Mouse (Mus musculus) ES-E14 (cell line): ENCODE data around the gene Btg2. TPM values are rescaled to one million over a fixed set of nuclear protein-coding genes. Genes with fewer than 3 reads are reported as not detected.
A peak's percentile ranks its signal among the peaks of the same experiment; 100 is the strongest.

ENCODE experiments used
- DNase-seq: peaks from one replicate; pipeline ENCODE4 v3.0.0-alpha.2; 2013; ENCODE audit warnings: low read depth, low spot score
- H3K27ac ChIP-seq: 2 replicates; pipeline ENCODE4 v1.5.1; 2012; ENCODE audit warnings: low read depth, mild to moderate bottlenecking, low read length, moderate library complexity, mixed read lengths; ENCODE audit not compliant: poor library complexity, insufficient read depth, severe bottlenecking
- H3K36me3 ChIP-seq: 2 replicates; pipeline ENCODE4 v1.6.1; 2012; ENCODE audit warnings: mild to moderate bottlenecking, low read length, moderate library complexity, mixed read lengths; ENCODE audit not compliant: control insufficient read depth, poor library complexity, insufficient read depth, severe bottlenecking
- H3K4me1 ChIP-seq, 2 experiments: fragments of 150-350 bp in 1 of 2; sonication (generic) in 1 of 2; 2 replicates each; pipeline ENCODE4 v1.6.1; 2012; ENCODE audit warnings: low read length in 2 of 2, mild to moderate bottlenecking in 1 of 2, mixed read lengths in 1 of 2; ENCODE audit not compliant: control insufficient read depth in 2 of 2, insufficient read depth in 2 of 2, poor library complexity in 1 of 2
- H3K4me3 ChIP-seq, 2 experiments: fragments of 150-350 bp in 1 of 2; sonication (generic) in 1 of 2; 2 replicates each; pipeline ENCODE4 v1.5.1; 2012; ENCODE audit warnings: low read length in 2 of 2, low read depth in 1 of 2, mild to moderate bottlenecking in 1 of 2, mixed read lengths in 1 of 2; ENCODE audit not compliant: insufficient read depth in 1 of 2, poor library complexity in 1 of 2, severe bottlenecking in 1 of 2
- H3K9ac ChIP-seq: 2 replicates; pipeline ENCODE4 v1.6.1; 2012; ENCODE audit warnings: low read depth, mild to moderate bottlenecking, low read length, mixed read lengths; ENCODE audit not compliant: poor library complexity, insufficient read depth, severe bottlenecking
- H3K9me3 ChIP-seq: fragments of 150-350 bp; sonication (generic); 2 replicates; pipeline ENCODE4 v1.6.1; 2012; ENCODE audit warnings: low read depth, mild to moderate bottlenecking, low read length; ENCODE audit not compliant: control insufficient read depth, insufficient read depth
- CHD2 ChIP-seq: IDR thresholded peaks from 2 replicates; pipeline ENCODE4 v1.6.1; 2014; ENCODE audit warnings: mild to moderate bottlenecking, low read depth, low read length, inconsistent platforms
- HCFC1 ChIP-seq: IDR thresholded peaks from 2 replicates; pipeline ENCODE4 v1.6.1; 2012; ENCODE audit warnings: low read length, inconsistent platforms, borderline replicate concordance; ENCODE audit not compliant: insufficient read depth
- MAFK ChIP-seq: IDR thresholded peaks from 2 replicates; pipeline ENCODE4 v1.6.1; 2014; ENCODE audit warnings: mild to moderate bottlenecking, low read depth, low read length, inconsistent platforms; ENCODE audit not compliant: insufficient read depth
- ZC3H11A ChIP-seq: IDR thresholded peaks from 2 replicates; pipeline ENCODE4 v1.6.1; 2012; ENCODE audit warnings: low read depth, mild to moderate bottlenecking, inconsistent platforms, low read length, borderline replicate concordance
- ZNF384 ChIP-seq: IDR thresholded peaks from 2 replicates; pipeline ENCODE4 v1.6.1; 2012; ENCODE audit warnings: low read depth, low read length, inconsistent platforms
- in situ Hi-C, 2 experiments: fragments of 600-800 bp; cut with MboI; formaldehyde crosslinking; loops; one replicate each; pipeline ENCODE4 v1.15.1; 2025; ENCODE audit warnings: low sequenced_read_pairs in 2 of 2, inconsistent platforms in 1 of 2; ENCODE audit not compliant: unreplicated experiment in 2 of 2
- total RNA-seq: library from RNA; depleted of rRNA; stranded (reverse); fragments of 300-350 nt; gene quantifications from 2 replicates; pipeline ENCODE4 v1.2.3, GENCODE M21; 2012; rRNA removed

The Btg2 gene
- 40.2 and 47.5 TPM in 2 replicates for total RNA-seq

DNA sequence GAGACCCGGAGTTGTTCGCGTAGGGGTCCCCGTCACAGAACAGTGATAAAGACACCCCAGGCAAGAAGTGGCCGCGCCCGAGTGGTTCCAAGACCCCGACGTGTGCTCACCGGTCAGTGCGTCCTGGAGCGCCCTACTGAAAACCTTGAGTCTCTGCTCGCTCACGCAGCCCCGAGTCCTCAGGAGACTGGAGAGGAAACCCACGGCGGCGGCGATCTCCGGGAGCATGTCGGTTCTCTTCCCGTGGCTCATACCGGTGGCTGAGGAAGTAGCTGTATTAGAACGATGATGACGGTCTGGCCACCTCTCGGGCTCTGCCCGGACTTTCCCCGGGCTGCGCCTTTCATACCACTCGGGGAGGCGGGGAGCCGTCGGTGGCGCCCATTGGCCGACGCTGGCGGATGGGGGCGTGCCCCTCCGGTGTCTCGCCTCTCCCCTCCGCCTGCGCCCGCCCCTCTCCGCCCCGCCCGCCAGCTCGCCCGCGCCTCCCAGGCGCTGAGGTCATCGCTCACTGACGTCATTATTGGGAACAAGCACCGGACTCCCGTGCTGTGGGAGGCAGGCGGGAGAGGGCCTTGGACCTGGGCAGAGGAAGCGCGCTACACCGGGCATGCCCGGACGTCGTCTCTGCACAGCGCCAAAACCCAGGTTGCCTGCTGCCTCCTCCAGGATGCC lies at the start of gene Btg2:
Btg2 (minus strand) TSS at position 319 of the 675 bp plus-strand sequence.
- peak; percentile 95 for DNase-seq
- Histone ChIP-seq H3K9me3 (no peaks in the 10 kb centered on the region), H3K4me1 (peaks cover 7 to 17% of the 10 kb centered on the region in 2 experiments; a peak in 2 of 4 replicates), H3K4me3 (peak within 1 kb of the TSS; percentile 79 to 91), H3K36me3 (peaks cover 18% of the 10 kb centered on the region), H3K9ac (peak within 1 kb of the TSS; percentile 82), H3K27ac (no peak within 1 kb of the TSS; the same call in 1 of the 2 replicates)
- in situ Hi-C loops: no loop called here
- no peak for TF ChIP-seq ZNF384
- TF ChIP-seq ZC3H11A: no peak
- no peak for TF ChIP-seq CHD2
- TF ChIP-seq HCFC1: no peak; the same call in 1 of the 2 replicates
- TF ChIP-seq MAFK: no peak; the same call in 1 of the 2 replicates

DNA sequence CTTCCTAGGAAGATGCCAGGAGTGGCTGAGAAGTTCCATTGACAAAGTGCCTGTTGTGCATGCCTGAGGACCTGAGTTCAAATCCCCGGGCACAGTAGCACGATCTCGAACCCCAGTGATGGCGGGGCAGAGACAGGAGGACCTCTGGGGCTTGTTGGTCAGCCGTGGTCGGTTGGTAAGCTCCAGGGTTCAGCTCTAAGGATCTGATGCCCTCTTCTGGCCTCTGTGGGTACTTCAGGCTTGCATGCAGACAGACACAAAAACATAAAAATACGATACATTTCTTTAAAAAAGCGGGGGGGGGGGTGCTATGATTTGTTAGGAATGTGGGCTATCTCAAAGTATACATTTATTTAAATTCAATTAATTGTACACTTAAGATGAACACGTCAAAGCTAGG lies 43.3 kb upstream of the Btg2 start:
- in situ Hi-C loops: no loop called here
- TF ChIP-seq HCFC1 (no peak), ZC3H11A (peak; percentile 35; the same call in 1 of the 2 replicates), ZNF384 (no peak), MAFK (no peak), CHD2 (no peak)
- Histone ChIP-seq H3K4me1 (no peaks in the 10 kb centered on the region), H3K4me3 (no peak overlapping the region), H3K9me3 (no peaks in the 10 kb centered on the region), H3K36me3 (no peaks in the 10 kb centered on the region), H3K9ac (no peak overlapping the region), H3K27ac (no peak overlapping the region)
- peak; percentile 30 for DNase-seq

DNA sequence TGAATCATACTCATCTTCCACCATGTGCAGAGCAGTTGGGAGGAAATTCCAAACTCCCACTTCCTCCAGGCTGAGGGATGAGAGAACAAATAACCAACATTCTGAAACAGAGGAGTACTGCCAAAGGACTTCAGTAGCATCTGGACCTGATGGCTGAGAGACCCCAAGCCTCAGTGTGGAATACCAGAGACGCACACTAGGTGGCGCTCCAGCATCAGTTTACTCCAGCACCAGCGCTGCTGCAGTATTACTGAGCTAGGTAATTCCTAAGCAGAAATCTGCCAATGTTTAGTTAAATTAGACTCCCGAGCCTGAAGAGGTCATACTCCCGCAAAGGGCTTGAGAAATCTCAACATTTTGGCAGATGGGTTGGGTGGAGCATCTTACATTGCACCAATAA lies 41.3 kb upstream of the Btg2 start:
- Histone ChIP-seq H3K9me3 (no peaks in the 10 kb centered on the region), H3K4me3 (no peak overlapping the region), H3K27ac (no peak overlapping the region), H3K4me1 (peaks cover 1 to 4% of the 10 kb centered on the region in 2 experiments; a peak in 1 of 4 replicates), H3K9ac (no peak overlapping the region), H3K36me3 (no peaks in the 10 kb centered on the region)
- in situ Hi-C loops: no loop called here
- TF ChIP-seq ZNF384 (no peak), ZC3H11A (peak; percentile 87; the same call in 1 of the 2 replicates)
- peak; percentile 75 for DNase-seq

DNA sequence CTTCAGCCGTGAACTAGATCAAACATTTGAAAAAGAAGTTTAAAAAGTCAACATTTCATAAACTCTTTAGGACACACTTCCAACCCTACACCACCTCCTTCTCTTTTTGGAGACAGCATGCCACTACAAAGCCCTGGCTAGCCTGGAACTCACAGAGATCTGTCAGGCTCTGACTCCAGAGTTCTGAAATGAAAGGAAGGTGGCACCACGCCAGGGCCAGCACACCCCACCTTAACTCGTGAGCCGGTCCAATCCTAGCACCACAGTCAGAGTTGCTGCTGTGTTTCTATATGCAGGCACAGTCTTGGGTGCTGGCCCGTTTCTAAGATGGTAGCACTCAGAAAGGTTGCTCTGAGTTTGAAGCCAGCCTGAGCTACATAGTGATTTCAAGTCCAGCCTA lies 38.2 kb upstream of the Btg2 start:
- Histone ChIP-seq H3K36me3 (no peaks in the 10 kb centered on the region), H3K9ac (no peak overlapping the region), H3K9me3 (no peaks in the 10 kb centered on the region), H3K4me1 (peaks cover 1 to 6% of the 10 kb centered on the region in 2 experiments; a peak in 1 of 4 replicates), H3K4me3 (no peak overlapping the region), H3K27ac (no peak overlapping the region)
- in situ Hi-C loops: no loop called here
- no peak for DNase-seq
- TF ChIP-seq CHD2 (no peak), ZNF384 (no peak), MAFK (no peak), ZC3H11A (no peak), HCFC1 (no peak)

DNA sequence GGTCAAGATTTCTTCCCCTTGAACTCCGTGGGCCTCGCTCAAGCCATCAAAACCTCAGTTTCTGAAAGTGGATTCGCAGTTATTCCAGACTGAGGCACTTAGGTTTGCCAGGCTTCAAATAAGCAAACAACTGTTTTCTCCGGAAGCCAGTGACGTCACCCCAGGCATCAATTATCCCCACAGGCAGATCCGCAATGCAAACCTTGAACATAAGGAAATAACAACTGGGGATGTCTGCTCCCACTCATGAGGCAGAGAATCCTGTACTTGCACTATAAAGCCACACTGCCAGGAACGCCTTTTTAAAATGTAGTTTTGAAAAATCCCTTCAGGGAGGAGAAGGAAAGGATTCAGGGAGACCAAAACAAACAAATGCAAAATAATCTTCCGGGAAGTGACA lies 36.5 kb upstream of the Btg2 start:
- in situ Hi-C loops: no loop called here
- peaks cover 1 to 6% of the 10 kb centered on the region in 2 experiments; a peak in 1 of 4 replicates for H3K4me1 ChIP-seq
- no peak overlapping the region for H3K9ac ChIP-seq
- TF ChIP-seq MAFK: no peak
- TF ChIP-seq ZNF384: no peak
- TF ChIP-seq ZC3H11A: no peak
- no peak for TF ChIP-seq CHD2
- TF ChIP-seq HCFC1: no peak
- H3K36me3 ChIP-seq: no peaks in the 10 kb centered on the region
- no peaks in the 10 kb centered on the region for H3K9me3 ChIP-seq
- H3K27ac ChIP-seq: no peak overlapping the region
- DNase-seq: no peak
- no peak overlapping the region for H3K4me3 ChIP-seq
